Mouse (Mus musculus): ENCODE results near the gene Olfr1245. TPM values are rescaled to one million over a fixed set of nuclear protein-coding genes. Genes with fewer than 3 reads are reported as not detected.
"Not testable (repeated sequence)": the region's sequence is repeated elsewhere in the genome, so short reads cannot be mapped to it uniquely, and the experiment has no call there.

Gene Olfr1245
- polyA plus RNA-seq (2015; fragmentation: Nextera tagmentation; extraction: Ambion mirVana) = not detected in 2 replicates

DNA sequence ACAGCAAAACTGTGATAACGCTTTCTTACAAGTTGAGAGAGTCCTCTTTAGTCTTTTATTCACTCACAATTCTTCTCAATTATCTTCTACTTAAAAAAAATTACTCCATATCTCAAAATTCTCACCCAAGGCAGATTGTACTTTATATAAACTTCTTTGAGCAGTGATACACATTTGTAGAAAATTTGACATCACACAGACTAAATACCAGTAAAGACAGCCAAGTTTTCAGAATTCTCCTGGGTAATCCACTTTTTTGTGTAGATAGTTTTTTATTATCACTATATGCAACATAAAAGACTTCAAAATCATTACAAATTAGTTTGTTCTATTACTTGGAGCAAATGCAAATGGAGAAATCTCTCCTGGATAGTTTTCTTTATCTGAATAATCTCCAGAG lies at the start of gene Olfr1245:
Olfr1245 (minus strand) TSS at position 101 of the 400 bp plus-strand sequence.
- Histone ChIP-seq H3K9ac (replicated peaks) (no peak within 1 kb of the TSS), H3K4me1 (ENCODE audit: insufficient read depth) (no peaks in the 10 kb centered on the region), H3K4me3 (ENCODE audit: low read depth, low read length) (no peak within 1 kb of the TSS), H3K27me3 (ENCODE audit: insufficient read depth, low read length) (no peaks in the 10 kb centered on the region), H3K27ac (ENCODE audit: low read depth) (no peak within 1 kb of the TSS), H3K36me3 (replicated peaks; ENCODE audit: insufficient read depth, low read length) (no peaks in the 10 kb centered on the region), H3K9me3 (ENCODE audit: low read length) (no peaks in the 10 kb centered on the region), H3K4me2 (ENCODE audit: low read depth, low read length) (no peak within 1 kb of the TSS)
- DNase-seq (no peak), ATAC-seq (no peak)
- 70% methylated on average over 1 of the region's 1 CpGs for WGBS (ENCODE audit: insufficient replicate concordance)
- TF ChIP-seq CTCF (IDR thresholded peaks at IDR 0.05; ENCODE audit: low read depth) (no peak), EP300 (IDR thresholded peaks at IDR 0.05; ENCODE audit: low read depth) (no peak)

DNA sequence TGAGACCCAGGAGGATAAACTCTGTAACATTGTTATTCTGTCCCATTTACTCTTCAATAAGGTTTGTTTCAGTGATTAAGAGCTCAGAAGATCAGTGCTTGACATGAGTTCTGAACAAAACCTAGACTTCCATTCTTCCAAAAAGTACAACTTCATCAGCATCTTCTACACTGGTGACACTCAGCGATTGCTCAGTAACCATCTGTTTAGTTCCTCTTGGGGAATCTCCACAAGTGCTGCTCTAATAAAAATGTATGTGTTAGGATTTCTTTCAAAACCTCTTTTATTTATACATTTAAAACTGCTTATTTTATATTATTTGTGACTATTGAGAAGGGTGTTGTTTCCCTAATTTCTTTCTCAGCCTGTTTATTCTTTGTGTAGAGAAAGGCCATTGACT lies 39.9 kb upstream of the Olfr1245 start, which contains the start of gene Olfr1248:
Olfr1248 (minus strand) TSS at position 101 of the 400 bp plus-strand sequence.
- H3K4me2 ChIP-seq (ENCODE audit: low read depth, low read length); H3K36me3 ChIP-seq (replicated peaks; ENCODE audit: insufficient read depth, low read length); DNase-seq; H3K9me3 ChIP-seq (ENCODE audit: low read length); H3K4me1 ChIP-seq (ENCODE audit: insufficient read depth); ATAC-seq; H3K27ac ChIP-seq (ENCODE audit: low read depth); H3K9ac ChIP-seq (replicated peaks); H3K27me3 ChIP-seq (ENCODE audit: insufficient read depth, low read length); H3K4me3 ChIP-seq (ENCODE audit: low read depth, low read length): not testable (repeated sequence)
- 94% methylated on average over 1 of the region's 1 CpGs for WGBS (ENCODE audit: insufficient replicate concordance)

DNA sequence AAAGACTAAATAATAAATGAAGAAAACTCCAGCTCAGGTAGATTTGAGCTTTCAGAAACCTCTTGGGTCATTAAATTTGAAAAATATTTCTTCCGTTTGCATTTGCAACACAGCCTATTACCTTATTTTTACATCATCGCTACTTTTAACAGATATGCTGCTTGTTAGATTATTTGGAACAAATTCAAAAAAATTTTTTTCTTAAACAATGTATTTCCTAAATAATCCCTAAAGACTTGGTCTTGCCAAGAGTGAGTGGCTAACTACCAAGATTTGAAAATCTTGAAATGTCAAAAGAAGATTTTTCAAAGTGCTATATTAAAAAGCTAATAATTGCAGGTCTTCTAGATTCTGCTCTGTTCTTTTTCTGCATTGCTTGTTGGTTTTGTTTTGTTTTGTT lies 35.8 kb upstream of the Olfr1245 start, which contains the start of gene Olfr1247:
Olfr1247 (minus strand) TSS at position 101 of the 400 bp plus-strand sequence.
- Histone ChIP-seq H3K9me3 (ENCODE audit: low read length) (no peaks in the 10 kb centered on the region), H3K4me1 (ENCODE audit: insufficient read depth) (no peaks in the 10 kb centered on the region), H3K4me2 (ENCODE audit: low read depth, low read length) (no peak within 1 kb of the TSS), H3K27ac (ENCODE audit: low read depth) (no peak within 1 kb of the TSS), H3K36me3 (replicated peaks; ENCODE audit: insufficient read depth, low read length) (no peaks in the 10 kb centered on the region), H3K4me3 (ENCODE audit: low read depth, low read length) (no peak within 1 kb of the TSS), H3K27me3 (ENCODE audit: insufficient read depth, low read length) (no peaks in the 10 kb centered on the region), H3K9ac (replicated peaks) (no peak within 1 kb of the TSS)
- DNase-seq = no peak
- no peak for ATAC-seq
- 86% methylated on average over 2 of the region's 2 CpGs for WGBS (ENCODE audit: insufficient replicate concordance)
- no peak for TF ChIP-seq EP300 (IDR thresholded peaks at IDR 0.05; ENCODE audit: low read depth)
- TF ChIP-seq CTCF (IDR thresholded peaks at IDR 0.05; ENCODE audit: low read depth) = no peak

DNA sequence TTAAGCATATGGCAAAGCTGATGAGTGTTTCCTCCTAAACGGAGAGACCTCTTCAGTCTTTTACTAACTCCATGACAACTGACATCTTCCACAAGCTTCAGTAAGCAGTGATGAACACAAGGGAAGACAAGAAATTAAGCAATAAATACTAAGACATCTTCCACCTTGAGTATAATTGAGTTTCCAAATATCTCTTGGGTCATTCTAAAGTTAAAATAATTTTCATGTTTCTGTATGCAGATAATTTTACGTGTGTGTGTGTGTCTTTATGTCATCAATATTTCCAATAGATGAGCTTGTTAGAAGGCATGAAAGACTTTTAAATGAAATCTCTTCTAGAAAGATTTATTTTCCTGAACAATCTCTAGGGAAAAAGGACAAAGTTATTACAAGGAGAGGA lies 14.8 kb upstream of the Olfr1245 start, which contains the start of gene Olfr1246:
Olfr1246 (minus strand) TSS at position 101 of the 400 bp plus-strand sequence.
- Histone ChIP-seq H3K4me2 (ENCODE audit: low read depth, low read length) (no peak within 1 kb of the TSS), H3K27me3 (ENCODE audit: insufficient read depth, low read length) (no peaks in the 10 kb centered on the region), H3K4me3 (ENCODE audit: low read depth, low read length) (no peak within 1 kb of the TSS), H3K4me1 (ENCODE audit: insufficient read depth) (no peaks in the 10 kb centered on the region), H3K9me3 (ENCODE audit: low read length) (no peaks in the 10 kb centered on the region), H3K9ac (replicated peaks) (no peak within 1 kb of the TSS), H3K27ac (ENCODE audit: low read depth) (no peak within 1 kb of the TSS), H3K36me3 (replicated peaks; ENCODE audit: insufficient read depth, low read length) (no peaks in the 10 kb centered on the region)
- TF ChIP-seq EP300 (IDR thresholded peaks at IDR 0.05; ENCODE audit: low read depth) = no peak
- DNase-seq (no peak), ATAC-seq (no peak)
- 81% methylated on average over 2 of the region's 2 CpGs for WGBS (ENCODE audit: insufficient replicate concordance)

- H3K4me1 ChIP-seq (ENCODE audit: insufficient read depth); H3K27me3 ChIP-seq (ENCODE audit: insufficient read depth, low read length); H3K27ac ChIP-seq (ENCODE audit: low read depth); H3K4me2 ChIP-seq (ENCODE audit: low read depth, low read length); H3K9me3 ChIP-seq (ENCODE audit: low read length); H3K36me3 ChIP-seq (replicated peaks; ENCODE audit: insufficient read depth, low read length); ATAC-seq; H3K9ac ChIP-seq (replicated peaks); DNase-seq; H3K4me3 ChIP-seq (ENCODE audit: low read depth, low read length): not testable (repeated sequence)
- 50% methylated on average over 2 of the region's 2 CpGs for WGBS (ENCODE audit: insufficient replicate concordance)
Measured at GRCm38 (mm10) chr2:89562706-89563105, 15.5 kb downstream of the Olfr1245 start.

- no peak overlapping the region for H3K4me3 ChIP-seq (ENCODE audit: low read depth, low read length)
- H3K27me3 ChIP-seq (ENCODE audit: insufficient read depth, low read length) = no peaks in the 10 kb centered on the region
- no peak overlapping the region for H3K27ac ChIP-seq (ENCODE audit: low read depth)
- no peak overlapping the region for H3K4me2 ChIP-seq (ENCODE audit: low read depth, low read length)
- H3K9me3 ChIP-seq (ENCODE audit: low read length) = no peaks in the 10 kb centered on the region
- no peak for ATAC-seq
- no peak for DNase-seq
- no peaks in the 10 kb centered on the region for H3K36me3 ChIP-seq (replicated peaks; ENCODE audit: insufficient read depth, low read length)
- 50% methylated on average over 2 of the region's 2 CpGs for WGBS (ENCODE audit: insufficient replicate concordance)
- H3K9ac ChIP-seq (replicated peaks) = no peak overlapping the region
- H3K4me1 ChIP-seq (ENCODE audit: insufficient read depth) = no peaks in the 10 kb centered on the region
- TF ChIP-seq CTCF (IDR thresholded peaks at IDR 0.05; ENCODE audit: low read depth) (no peak), EP300 (IDR thresholded peaks at IDR 0.05; ENCODE audit: low read depth) (no peak)
Measured at GRCm38 (mm10) chr2:89544516-89544915, 33.7 kb downstream of the Olfr1245 start.

DNA sequence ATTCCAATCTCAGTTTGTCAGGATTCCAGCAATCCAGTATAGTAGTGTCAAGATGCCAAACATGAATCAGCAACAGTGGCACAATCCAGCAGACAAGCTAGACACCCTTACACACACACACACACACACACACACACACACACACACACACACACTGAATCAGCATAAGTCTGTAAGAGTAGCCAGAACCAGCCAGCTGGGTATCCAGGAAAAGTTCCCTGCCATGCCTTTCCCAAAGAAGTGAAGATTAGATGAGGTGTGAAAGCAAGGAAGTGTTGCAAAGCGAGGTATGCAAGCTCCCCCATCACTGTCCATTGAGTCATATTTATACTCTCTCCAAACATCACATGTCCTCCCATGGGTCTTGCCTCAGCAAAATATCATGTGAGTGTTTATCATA lies 38.3 kb downstream of the Olfr1245 start:
- Histone ChIP-seq H3K4me1 (ENCODE audit: insufficient read depth) (no peaks in the 10 kb centered on the region), H3K27ac (ENCODE audit: low read depth) (no peak overlapping the region), H3K9ac (replicated peaks) (no peak overlapping the region), H3K27me3 (ENCODE audit: insufficient read depth, low read length) (no peaks in the 10 kb centered on the region), H3K9me3 (ENCODE audit: low read length) (no peaks in the 10 kb centered on the region), H3K36me3 (replicated peaks; ENCODE audit: insufficient read depth, low read length) (no peaks in the 10 kb centered on the region), H3K4me3 (ENCODE audit: low read depth, low read length) (no peak overlapping the region), H3K4me2 (ENCODE audit: low read depth, low read length) (no peak overlapping the region)
- ATAC-seq (no peak), DNase-seq (no peak)
- 56% methylated on average over 1 of the region's 1 CpGs for WGBS (ENCODE audit: insufficient replicate concordance)
- TF ChIP-seq EP300 (IDR thresholded peaks at IDR 0.05; ENCODE audit: low read depth) (no peak), CTCF (IDR thresholded peaks at IDR 0.05; ENCODE audit: low read depth) (no peak)

All from liver, postnatal 0 days (tissue).